Mouse (Mus musculus) spleen, adult 2 months (tissue): ENCODE data around the gene Tex45.

Source experiments
- CTCF ChIP-seq: fragments of 200-500 bp; IDR thresholded peaks from 2 replicates; pipeline ENCODE4 v1.5.1; 2011; ENCODE audit warnings: mild to moderate bottlenecking, inconsistent platforms; ENCODE audit not compliant: insufficient read depth, insufficient read length, insufficient replicate concordance; ENCODE audit errors: extremely low read depth
- POLR2A ChIP-seq: fragments of 200-500 bp; IDR thresholded peaks from 2 replicates; pipeline ENCODE4 v1.6.1; 2011; ENCODE audit warnings: low read depth, low read length, inconsistent platforms

- no peak for TF ChIP-seq POLR2A
- TF ChIP-seq CTCF = no peak
Observed at GRCm38 (mm10) chr8:3485192-3485591, 14.5 kb downstream of the Tex45 start.
